Mouse (Mus musculus) bone marrow, adult 2 months (tissue): ENCODE measurements around the gene Tub. TPM values are rescaled to one million over a fixed set of nuclear protein-coding genes. Genes with fewer than 3 reads are reported as not detected.
A peak's percentile ranks its signal among the peaks of the same experiment; 100 is the strongest.

ENCODE experiments used
- H3K27ac ChIP-seq: fragments of 200-500 bp; 2 replicates; pipeline ENCODE4 v1.5.1; 2012; ENCODE audit warnings: low read depth, mild to moderate bottlenecking, control low read depth, inconsistent platforms, low read length; ENCODE audit not compliant: control insufficient read depth, poor library complexity, insufficient read depth
- H3K4me1 ChIP-seq: fragments of 200-500 bp; 2 replicates; pipeline ENCODE4 v1.6.1; 2011; ENCODE audit warnings: low read length; ENCODE audit not compliant: control insufficient read depth, insufficient read depth
- H3K4me3 ChIP-seq: fragments of 200-500 bp; replicated peaks from 2 replicates; pipeline ENCODE3; 2011; ENCODE audit warnings: mild to moderate bottlenecking, low read depth, low read length, control low read depth; ENCODE audit not compliant: control insufficient read depth
- CTCF ChIP-seq: fragments of 200-500 bp; IDR thresholded peaks from 2 replicates; pipeline ENCODE4 v1.5.1; 2011; ENCODE audit warnings: low read length, control low read depth; ENCODE audit not compliant: control insufficient read depth, insufficient read depth
- POLR2A ChIP-seq: fragments of 200-500 bp; IDR thresholded peaks from 2 replicates; pipeline ENCODE4 v1.6.1; 2011; ENCODE audit warnings: low read depth, mild to moderate bottlenecking, control low read depth, low read length, borderline replicate concordance; ENCODE audit not compliant: control insufficient read depth
- WGBS: fragments of 180-500 bp; shearing (Covaris S2); methylation state at CpG from one replicate; pipeline ENCODE4 v1.1.7; 2018; 5-methylcytosine and 5-hydroxymethylcytosine counted together
- polyA plus RNA-seq: library from polyadenylated mRNA; stranded (reverse); fragments of >200 nt; gene quantifications from 2 replicates; pipeline ENCODE4 v1.2.4, GENCODE M21; 2011; ENCODE audit warnings: low replicate concordance; ENCODE audit not compliant: missing spikeins, insufficient read depth, insufficient read length

The Tub gene
- polyA plus RNA-seq, 1 experiment: 0.32 TPM

DNA sequence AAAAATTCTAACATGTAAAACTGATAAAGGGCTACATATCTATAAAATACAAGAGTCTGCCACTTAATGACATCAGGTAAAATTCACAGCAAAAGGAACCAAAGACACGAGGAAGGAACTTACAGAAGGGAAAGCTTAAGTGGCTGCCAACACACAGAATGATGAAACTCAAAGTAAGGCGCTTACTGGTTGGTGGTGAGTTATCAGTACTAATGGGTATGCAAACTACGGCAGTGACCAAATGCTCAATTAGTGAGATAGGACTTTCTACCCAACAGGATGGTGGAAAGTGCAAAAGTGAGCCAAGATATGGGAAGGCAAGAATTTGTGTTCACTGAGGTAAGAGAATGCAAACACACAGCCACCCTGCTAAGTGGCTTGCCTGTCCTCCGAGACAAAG lies 109.4 kb downstream of the Tub start:
- H3K4me1 ChIP-seq: no peaks in the 10 kb centered on the region
- 72% methylated on average over 4 of the region's 4 CpGs for WGBS
- TF ChIP-seq CTCF: no peak
- TF ChIP-seq POLR2A: no peak
- H3K27ac ChIP-seq: no peak overlapping the region
- H3K4me3 ChIP-seq: no peak overlapping the region

DNA sequence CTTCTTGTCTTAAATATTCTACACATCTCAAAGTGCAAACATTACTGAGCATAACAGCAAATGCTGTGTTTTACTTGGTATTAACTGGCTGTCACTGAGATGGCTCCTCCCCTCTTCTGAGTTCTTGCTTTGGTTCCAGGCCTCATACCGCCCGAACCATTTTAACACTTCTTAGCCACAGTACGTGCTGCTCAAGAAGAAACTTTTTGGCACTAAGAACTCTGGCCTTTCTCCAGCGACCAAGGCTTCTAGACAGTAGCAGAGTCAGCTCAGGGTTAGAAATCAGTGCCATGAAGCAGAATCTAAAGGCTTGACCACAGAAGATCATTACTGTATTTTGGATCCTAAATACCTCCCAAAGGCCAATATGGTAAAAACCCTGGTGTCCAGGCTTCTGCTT lies 119.5 kb downstream of the Tub start:
- Histone ChIP-seq H3K27ac (no peak overlapping the region), H3K4me1 (no peaks in the 10 kb centered on the region), H3K4me3 (no peak overlapping the region)
- WGBS: 80% methylated on average over 4 of the region's 4 CpGs
- TF ChIP-seq CTCF (no peak), POLR2A (no peak)

DNA sequence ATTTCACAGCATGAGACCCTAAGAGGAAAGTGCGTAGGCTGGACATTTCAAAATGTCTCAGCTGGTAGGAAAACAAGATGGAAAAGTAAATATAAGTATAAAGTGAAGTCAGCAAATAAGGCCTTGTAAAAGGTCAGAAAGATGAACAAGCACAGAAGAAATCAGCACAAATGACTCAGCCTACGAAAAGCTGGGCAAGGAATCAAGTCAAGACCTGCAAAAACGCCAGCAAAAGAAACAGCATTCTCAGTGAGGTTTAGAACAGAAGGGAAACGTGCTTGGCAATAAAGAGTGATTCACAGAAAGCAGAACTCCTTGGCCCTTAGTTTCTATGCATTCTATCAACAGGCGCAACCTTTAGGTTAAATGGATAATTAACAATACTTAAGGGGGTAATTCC lies 122.2 kb downstream of the Tub start:
- no peak overlapping the region for H3K4me3 ChIP-seq
- no peaks in the 10 kb centered on the region for H3K4me1 ChIP-seq
- 69% methylated on average over 5 of the region's 5 CpGs for WGBS
- TF ChIP-seq POLR2A (no peak), CTCF (no peak)
- H3K27ac ChIP-seq: no peak overlapping the region

DNA sequence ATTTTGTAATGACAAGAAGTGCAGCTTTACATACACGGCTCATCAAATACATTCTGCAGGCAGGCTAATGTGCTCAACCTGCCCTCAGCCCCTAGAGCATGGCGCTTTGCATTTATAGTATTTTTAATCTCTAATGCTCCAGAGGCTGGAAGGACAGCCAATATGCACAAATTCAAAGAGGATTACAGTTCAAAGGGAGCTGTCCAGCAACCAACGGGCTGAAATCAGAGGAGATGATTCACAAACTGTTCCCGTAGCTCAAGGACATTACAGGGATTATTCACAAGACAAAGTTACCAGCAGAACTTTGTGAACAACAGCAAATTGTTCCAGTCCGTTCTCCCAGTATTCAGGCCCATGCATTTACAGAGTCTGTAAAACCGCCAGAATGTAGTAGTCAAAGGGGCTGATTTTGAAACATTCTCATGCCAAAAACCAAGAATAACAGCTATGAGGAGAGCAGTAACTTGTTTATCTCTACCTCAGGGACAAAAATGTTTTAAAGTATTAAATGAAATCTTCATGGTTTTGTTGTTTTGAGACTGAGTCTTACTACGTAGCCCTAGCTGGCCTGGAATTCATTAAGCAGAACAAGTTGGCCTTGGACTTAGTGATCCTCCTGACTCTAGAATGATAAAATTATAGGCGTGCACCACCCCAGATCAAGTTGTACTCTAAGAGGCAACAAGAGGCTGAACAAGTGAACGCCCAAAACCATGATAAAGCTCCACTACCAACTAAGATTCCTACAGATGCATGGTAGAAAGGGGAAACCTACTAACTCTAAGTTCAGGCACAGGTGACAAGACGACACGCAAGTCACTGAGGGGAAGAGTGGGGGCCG lies 132.4 kb downstream of the Tub start:
- Histone ChIP-seq H3K27ac (no peak overlapping the region; the same call in 1 of the 2 replicates), H3K4me1 (no peaks in the 10 kb centered on the region), H3K4me3 (no peak overlapping the region)
- 26% methylated on average over 12 of the region's 12 CpGs for WGBS
- no peak for TF ChIP-seq POLR2A
- TF ChIP-seq CTCF: no peak

DNA sequence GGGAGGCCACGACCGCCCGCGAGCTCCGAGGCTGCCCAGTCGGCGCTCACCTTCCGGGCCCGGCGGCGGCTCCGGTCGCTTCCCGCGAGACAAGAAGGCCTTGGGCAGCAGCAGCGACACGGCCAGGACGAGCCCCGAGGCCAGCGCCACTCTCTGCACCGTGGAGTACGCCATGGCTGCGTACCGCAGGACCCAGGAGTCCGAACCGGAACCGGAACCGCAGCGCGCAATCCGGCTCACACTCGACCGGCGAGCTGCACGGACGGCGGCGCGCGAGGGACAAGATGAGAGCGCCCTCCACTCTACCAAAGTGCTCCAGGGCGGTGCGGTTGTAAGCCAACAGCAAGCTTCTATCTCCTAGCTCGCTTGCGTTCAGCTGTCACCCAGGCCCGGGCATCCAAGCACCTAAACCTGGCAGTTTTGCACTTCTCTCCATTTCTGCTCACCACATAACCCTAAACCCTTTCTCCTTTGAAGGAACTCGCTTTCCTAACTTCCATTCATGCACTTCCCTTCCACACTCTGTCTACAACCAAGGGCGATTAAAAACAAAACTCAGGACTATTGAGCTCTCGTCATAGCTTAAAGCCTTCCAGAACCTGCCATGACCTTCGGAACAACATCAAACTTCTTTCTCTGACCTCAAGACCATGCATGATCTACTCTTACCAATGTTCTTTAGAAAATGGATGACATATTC lies 133.1 kb downstream of the Tub start, which contains the start of gene Ric3:
Ric3 (minus strand) TSS at position 219 of the 700 bp plus-strand sequence.
- Histone ChIP-seq H3K4me3 (peak within 1 kb of the TSS; percentile 31), H3K4me1 (no peaks in the 10 kb centered on the region), H3K27ac (no peak within 1 kb of the TSS; the same call in 1 of the 2 replicates)
- 5% methylated on average over 50 of the region's 50 CpGs for WGBS
- TF ChIP-seq CTCF (no peak), POLR2A (no peak)

DNA sequence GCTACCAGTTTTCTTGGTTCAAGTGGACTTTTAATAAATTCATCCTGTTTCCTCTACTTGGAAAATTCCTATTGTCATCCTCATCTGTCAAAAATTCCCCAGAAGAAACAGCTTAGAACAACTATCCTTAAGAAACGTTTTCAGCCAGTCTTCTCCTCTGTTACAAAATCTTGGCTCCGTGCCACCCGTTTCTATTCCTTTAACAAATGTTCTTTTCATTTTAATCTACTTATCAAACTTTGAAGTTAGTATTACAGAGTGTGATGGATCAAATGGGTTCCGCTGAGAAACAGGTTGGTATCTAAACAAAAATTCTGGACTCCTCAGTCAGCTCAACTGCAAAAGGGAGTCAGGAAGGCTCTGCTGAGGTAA lies 133.7 kb downstream of the Tub start:
- 75% methylated on average over 4 of the region's 4 CpGs for WGBS
- Histone ChIP-seq H3K4me3 (no peak overlapping the region), H3K27ac (no peak overlapping the region), H3K4me1 (no peaks in the 10 kb centered on the region)
- TF ChIP-seq CTCF: no peak
- no peak for TF ChIP-seq POLR2A

Other genes with a start within 250 kb of the Tub start
- not detected in 2 replicates for gene Olfr512, start 237.0 kb upstream of the Tub start, polyA plus RNA-seq
- not detected in 2 replicates for gene Olfr513, start 199.4 kb upstream of the Tub start, polyA plus RNA-seq
- not detected in 2 replicates for gene Olfr514, start 124.3 kb upstream of the Tub start, polyA plus RNA-seq
- gene Olfr516, start 99.8 kb upstream of the Tub start, polyA plus RNA-seq: not detected in 2 replicates
- gene Olfr517, start 78.0 kb upstream of the Tub start, polyA plus RNA-seq: not detected in 2 replicates
- not detected in 2 replicates for gene Olfr518, start 65.3 kb upstream of the Tub start, polyA plus RNA-seq
- not detected in 2 replicates for gene Olfr519, start 55.9 kb upstream of the Tub start, polyA plus RNA-seq
- 0.22 TPM in 1 of 2 replicates, not detected in the other for gene Nlrp10, start 20.2 kb upstream of the Tub start, polyA plus RNA-seq
- 61.3 and 83.8 TPM in 2 replicates for gene Eif3f, start 15.9 kb upstream of the Tub start, polyA plus RNA-seq
- gene Ric3, start 133.0 kb downstream of the Tub start, polyA plus RNA-seq: 2.4 TPM in 1 of 2 replicates, not detected in the other
- gene Lmo1, start 224.9 kb downstream of the Tub start, polyA plus RNA-seq: 4.5 and 7.5 TPM in 2 replicates